Mouse (Mus musculus) C2C12 (cell line): ENCODE measurements around the gene Sntg2. TPM values are rescaled to one million over a fixed set of nuclear protein-coding genes. Genes with fewer than 3 reads are reported as not detected.

Experiments
- H3K27me3 ChIP-seq: one replicate; pipeline ENCODE4 v1.6.1; 2011; ENCODE audit not compliant: control insufficient read depth, insufficient read depth, insufficient read length
- H3K36me3 ChIP-seq: one replicate; pipeline ENCODE4 v1.6.1; 2011; ENCODE audit not compliant: control insufficient read depth, insufficient read depth
- H3K4me3 ChIP-seq: one replicate; pipeline ENCODE4 v1.5.1; 2011; ENCODE audit warnings: mild to moderate bottlenecking, control low read depth; ENCODE audit not compliant: poor library complexity, insufficient read depth, severe bottlenecking
- H3K79me2 ChIP-seq: one replicate; pipeline ENCODE4 v1.6.1; 2011; ENCODE audit not compliant: control insufficient read depth, insufficient read depth
- H3K79me3 ChIP-seq: one replicate; pipeline ENCODE4 v1.6.1; 2011; ENCODE audit warnings: low read depth, control low read depth
- H3ac ChIP-seq: one replicate; pipeline ENCODE3; 2011; ENCODE audit warnings: low read depth; ENCODE audit not compliant: control insufficient read depth, insufficient read length
- CEBPB ChIP-seq: IDR thresholded peaks from one replicate; pipeline ENCODE4 v1.6.1; 2011; ENCODE audit warnings: low read depth, mild to moderate bottlenecking, control low read depth, moderate library complexity
- CTCF ChIP-seq: IDR thresholded peaks from one replicate; pipeline ENCODE4 v1.5.1; 2011; ENCODE audit not compliant: control insufficient read depth, insufficient read depth, insufficient read length
- FOSL1 ChIP-seq: IDR thresholded peaks from one replicate; pipeline ENCODE4 v1.8.0; 2011; ENCODE audit warnings: mild to moderate bottlenecking, low read length; ENCODE audit not compliant: poor library complexity, insufficient read depth, severe bottlenecking
- MAX ChIP-seq: IDR thresholded peaks from one replicate; pipeline ENCODE4 v1.6.1; 2011; ENCODE audit warnings: mild to moderate bottlenecking, control low read depth
- MYOD1 ChIP-seq: IDR thresholded peaks from one replicate; pipeline ENCODE4 v1.6.1; 2011; ENCODE audit warnings: low read depth; ENCODE audit not compliant: control insufficient read depth, insufficient read length
- MYOG ChIP-seq: IDR thresholded peaks from one replicate; pipeline ENCODE4 v1.6.1; 2011; ENCODE audit not compliant: control insufficient read depth, insufficient read length; ENCODE audit errors: extremely low read depth
- USF1 ChIP-seq: IDR thresholded peaks from one replicate; pipeline ENCODE4 v1.6.1; 2011; ENCODE audit warnings: low read depth, mild to moderate bottlenecking, control low read depth, moderate library complexity
- polyA plus RNA-seq: library from polyadenylated mRNA; unstranded; fragments of >200 nt; fragmentation: generic; extraction: Trizol; gene quantifications from one replicate; pipeline ENCODE4 v1.2.1, GENCODE M21; 2012; ENCODE audit warnings: missing spikeins

Gene Sntg2
- polyA plus RNA-seq, 1 experiment: not detected

DNA sequence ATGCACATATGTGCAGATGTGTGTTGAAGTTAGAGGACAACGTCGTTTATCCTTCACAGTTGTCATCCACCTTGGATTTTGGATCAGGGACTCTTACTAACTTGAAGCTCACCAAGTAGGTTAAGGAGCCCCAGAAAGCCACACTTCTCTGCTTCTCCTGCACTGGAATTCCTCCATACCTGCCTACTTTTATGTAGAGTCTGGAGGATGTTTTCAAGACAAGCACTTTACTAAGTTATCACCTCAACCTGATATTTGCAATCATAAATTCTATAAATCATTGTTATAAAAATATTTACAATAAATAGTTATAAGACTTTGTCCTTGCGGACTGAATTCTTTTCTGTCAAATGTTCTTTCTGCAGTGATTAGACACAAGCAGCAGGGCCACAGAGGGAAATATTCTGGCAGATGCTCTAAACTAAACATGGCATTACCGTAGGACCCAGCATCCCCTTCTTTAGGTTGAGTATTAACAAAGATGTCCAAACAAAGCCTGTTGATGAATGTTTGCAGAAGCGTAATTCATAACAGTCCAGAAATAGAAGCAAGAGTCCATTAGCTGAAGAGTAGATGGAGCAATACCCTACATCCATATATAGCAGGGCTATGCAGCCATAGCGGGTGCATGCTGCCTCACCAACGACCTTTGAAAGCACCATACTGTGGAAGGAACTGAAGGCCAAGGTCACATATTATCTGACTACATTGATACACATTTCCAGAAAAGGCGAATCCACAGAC, 100.8 kb downstream of the Sntg2 start:
- Histone ChIP-seq H3K79me2 (no peaks in the 10 kb centered on the region), H3K4me3 (no peak overlapping the region), H3K79me3 (no peaks in the 10 kb centered on the region), H3K27me3 (no peaks in the 10 kb centered on the region), H3ac (no peak overlapping the region), H3K36me3 (no peaks in the 10 kb centered on the region)
- TF ChIP-seq MYOG (no peak), USF1 (no peak), CEBPB (no peak), FOSL1 (no peak), CTCF (no peak), MAX (no peak), MYOD1 (no peak)

DNA sequence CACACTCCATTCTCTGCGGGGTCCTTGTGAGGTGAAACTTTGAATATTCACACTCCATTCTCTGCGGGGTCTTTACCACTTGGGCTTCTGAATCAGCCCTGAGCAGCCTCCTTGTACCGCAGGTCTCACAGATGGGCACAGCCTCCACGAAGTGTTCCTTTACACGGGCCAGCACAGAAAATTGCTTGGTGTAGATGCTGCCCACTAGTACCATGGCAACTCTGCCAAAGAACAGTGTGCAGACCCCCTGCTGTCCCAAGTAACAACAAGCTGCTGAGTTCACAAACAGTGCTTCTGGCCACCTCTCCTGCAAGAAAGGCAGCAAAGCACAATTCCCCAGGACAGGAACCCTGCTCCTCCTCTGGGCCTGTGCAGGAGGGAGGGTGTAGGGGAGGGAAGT, 109.0 kb downstream of the Sntg2 start:
- no peaks in the 10 kb centered on the region for H3K36me3 ChIP-seq
- H3ac ChIP-seq: no peak overlapping the region
- H3K4me3 ChIP-seq: no peak overlapping the region
- no peaks in the 10 kb centered on the region for H3K79me2 ChIP-seq
- TF ChIP-seq MYOD1: no peak
- TF ChIP-seq MYOG: no peak
- TF ChIP-seq CTCF: no peak
- TF ChIP-seq MAX: no peak
- no peak for TF ChIP-seq FOSL1
- no peak for TF ChIP-seq USF1
- no peak for TF ChIP-seq CEBPB
- no peaks in the 10 kb centered on the region for H3K27me3 ChIP-seq
- H3K79me3 ChIP-seq: no peaks in the 10 kb centered on the region

DNA sequence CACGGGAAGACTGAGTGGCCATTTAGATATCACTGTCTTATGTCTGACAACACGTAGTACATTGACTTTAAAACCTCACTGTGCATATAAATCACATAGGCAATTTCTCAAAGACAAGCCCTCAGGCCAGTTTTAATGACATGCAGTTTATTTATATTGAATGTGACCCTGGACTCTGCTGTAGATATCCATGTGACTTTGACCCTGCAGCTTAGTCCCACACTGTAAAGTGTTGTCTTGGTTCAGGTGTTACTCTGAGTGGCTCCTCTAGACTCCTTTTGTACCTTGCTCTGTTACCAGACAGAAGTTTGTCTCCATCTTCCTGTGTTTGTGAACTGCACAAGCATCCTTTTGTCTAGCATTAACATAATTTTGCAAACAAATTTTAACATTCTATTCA, 112.0 kb downstream of the Sntg2 start:
- no peaks in the 10 kb centered on the region for H3K79me3 ChIP-seq
- H3ac ChIP-seq: no peak overlapping the region
- TF ChIP-seq MYOD1: no peak
- no peak for TF ChIP-seq CEBPB
- no peak for TF ChIP-seq FOSL1
- TF ChIP-seq USF1: no peak
- TF ChIP-seq CTCF: no peak
- no peak for TF ChIP-seq MYOG
- TF ChIP-seq MAX: no peak
- H3K27me3 ChIP-seq: no peaks in the 10 kb centered on the region
- no peak overlapping the region for H3K4me3 ChIP-seq
- H3K36me3 ChIP-seq: no peaks in the 10 kb centered on the region
- no peaks in the 10 kb centered on the region for H3K79me2 ChIP-seq

DNA sequence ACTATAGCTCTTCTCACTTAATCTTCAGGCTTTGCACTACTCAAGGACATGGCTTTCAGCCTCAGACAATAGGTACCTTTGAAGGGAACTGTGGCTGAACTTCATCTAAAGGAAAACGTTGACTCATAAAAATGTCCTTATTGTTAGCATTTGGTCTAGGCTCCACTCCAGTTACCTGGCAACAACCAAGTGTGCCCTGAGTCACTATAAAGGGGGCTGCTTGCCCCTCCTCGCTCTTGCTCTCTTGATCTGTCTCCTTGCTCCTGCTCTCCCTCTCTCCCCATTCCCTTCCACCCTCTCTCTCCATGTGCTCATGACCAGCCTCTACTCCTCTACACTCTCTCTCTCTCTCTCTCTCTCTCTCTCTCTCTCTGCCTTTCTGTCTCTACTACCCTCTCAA, 114.5 kb downstream of the Sntg2 start:
- no peaks in the 10 kb centered on the region for H3K36me3 ChIP-seq
- H3ac ChIP-seq: no peak overlapping the region
- no peaks in the 10 kb centered on the region for H3K27me3 ChIP-seq
- no peak for TF ChIP-seq MYOD1
- TF ChIP-seq FOSL1: no peak
- no peak for TF ChIP-seq MAX
- no peak for TF ChIP-seq CEBPB
- TF ChIP-seq USF1: no peak
- no peak for TF ChIP-seq CTCF
- TF ChIP-seq MYOG: no peak
- H3K79me3 ChIP-seq: no peaks in the 10 kb centered on the region
- H3K4me3 ChIP-seq: no peak overlapping the region
- H3K79me2 ChIP-seq: no peaks in the 10 kb centered on the region

DNA sequence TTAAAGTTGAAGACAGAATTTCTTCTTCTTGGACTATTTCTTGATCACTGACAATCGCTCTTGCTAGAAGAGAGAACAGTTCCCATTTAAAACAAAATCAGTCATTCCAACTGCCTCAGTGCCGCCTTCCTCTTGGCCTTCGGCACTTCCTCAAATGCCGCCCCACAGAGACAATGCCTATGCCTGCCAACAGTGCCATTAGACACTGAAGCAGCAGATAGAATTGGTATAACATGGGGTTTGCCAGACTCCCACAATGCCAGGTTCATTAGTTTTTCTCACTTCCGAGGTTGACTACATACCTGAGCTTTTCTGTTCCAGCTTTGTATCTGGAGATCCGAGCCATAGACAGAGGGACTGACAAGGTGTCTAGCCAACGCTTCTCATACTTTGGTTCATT, 115.5 kb downstream of the Sntg2 start:
- no peaks in the 10 kb centered on the region for H3K27me3 ChIP-seq
- H3K79me3 ChIP-seq: no peaks in the 10 kb centered on the region
- no peak overlapping the region for H3K4me3 ChIP-seq
- TF ChIP-seq MAX (no peak), CTCF (no peak), CEBPB (no peak), MYOG (no peak), MYOD1 (no peak), USF1 (no peak), FOSL1 (no peak)
- H3K36me3 ChIP-seq: no peaks in the 10 kb centered on the region
- no peak overlapping the region for H3ac ChIP-seq
- no peaks in the 10 kb centered on the region for H3K79me2 ChIP-seq

DNA sequence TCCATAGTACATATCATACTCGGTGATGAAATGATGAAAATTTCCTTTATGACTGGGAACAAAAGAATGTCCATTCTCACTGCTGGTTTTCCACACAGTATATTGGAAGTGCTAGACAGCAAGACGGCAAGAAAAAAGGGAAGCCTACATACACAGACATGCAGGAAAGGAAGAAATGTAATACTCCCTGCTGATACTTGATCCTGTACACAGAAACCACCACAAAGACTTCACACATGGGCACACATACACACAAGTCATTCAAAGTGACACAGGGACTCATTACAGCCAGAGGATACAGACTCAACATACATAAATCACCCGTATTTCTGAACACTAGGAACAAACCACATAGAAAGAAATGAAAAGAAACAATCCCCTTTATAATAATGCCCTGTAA, 117.0 kb downstream of the Sntg2 start:
- Histone ChIP-seq H3ac (no peak overlapping the region), H3K79me2 (no peaks in the 10 kb centered on the region), H3K36me3 (no peaks in the 10 kb centered on the region), H3K27me3 (no peaks in the 10 kb centered on the region), H3K4me3 (no peak overlapping the region), H3K79me3 (no peaks in the 10 kb centered on the region)
- no peak for TF ChIP-seq CEBPB
- no peak for TF ChIP-seq CTCF
- TF ChIP-seq MYOG: no peak
- no peak for TF ChIP-seq MAX
- no peak for TF ChIP-seq USF1
- TF ChIP-seq MYOD1: no peak
- no peak for TF ChIP-seq FOSL1
